Mouse (Mus musculus): Measurements from ENCODE around the gene Gabpb1. TPM values are rescaled to one million over a fixed set of nuclear protein-coding genes. Genes with fewer than 3 reads are reported as not detected.

Gabpb1 gene
- polyA plus RNA-seq, 1 experiment from 2014 or later: 103 TPM

Other genes starting within 250 kb of the Gabpb1 start
- 0.03 and 0.08 TPM in 2 replicates for gene Atp8b4, start 175.7 kb downstream of the Gabpb1 start, polyA plus RNA-seq (2016; fragmentation: Nextera tagmentation; extraction: Ambion mirVana)
- 0.11 and 0.26 TPM in 2 replicates for gene Slc27a2, start 123.9 kb downstream of the Gabpb1 start, polyA plus RNA-seq (2016; fragmentation: Nextera tagmentation; extraction: Ambion mirVana)
- gene Hdc, start 57.0 kb downstream of the Gabpb1 start, polyA plus RNA-seq (2016; fragmentation: Nextera tagmentation; extraction: Ambion mirVana): 0.18 and 0.31 TPM in 2 replicates
- 40.5 and 43.6 TPM in 2 replicates for gene Usp8, start 31.0 kb upstream of the Gabpb1 start, polyA plus RNA-seq (2016; fragmentation: Nextera tagmentation; extraction: Ambion mirVana)
- gene Usp50, start 107.1 kb upstream of the Gabpb1 start, polyA plus RNA-seq (2016; fragmentation: Nextera tagmentation; extraction: Ambion mirVana): 1.8 and 2.2 TPM in 2 replicates
- 51.3 and 63.8 TPM in 2 replicates for gene Trpm7, start 199.9 kb upstream of the Gabpb1 start, polyA plus RNA-seq (2016; fragmentation: Nextera tagmentation; extraction: Ambion mirVana)